Mouse (Mus musculus) limb, embryonic 13.5 days (tissue): ENCODE results near the gene Dbr1. TPM values are rescaled to one million over a fixed set of nuclear protein-coding genes. Genes with fewer than 3 reads are reported as not detected.
"Not testable (repeated sequence)": the region's sequence is repeated elsewhere in the genome, so short reads cannot be mapped to it uniquely, and the experiment has no call there.

Experiments used
- ATAC-seq: fragments of 200-750 bp; cut with Nextera tagmentation; 2 replicates; pipeline ENCODE4 v1.8.0; 2017; ENCODE audit warnings: low read depth, moderate number of reproducible peaks, moderate TSS enrichment; ENCODE audit not compliant: low FRiP score
- H3K27ac ChIP-seq: fragments of 300-500 bp; sonication (generic); 2 replicates; pipeline ENCODE4 v1.5.1; 2015; ENCODE audit warnings: inconsistent platforms, mild to moderate bottlenecking, moderate library complexity
- H3K27me3 ChIP-seq: fragments of 300-500 bp; sonication (generic); 2 replicates; pipeline ENCODE4 v1.6.1; 2015; ENCODE audit warnings: mild to moderate bottlenecking, inconsistent platforms
- H3K36me3 ChIP-seq: fragments of 300-500 bp; sonication (generic); 2 replicates; pipeline ENCODE4 v1.6.1; 2015; ENCODE audit warnings: inconsistent platforms, mild to moderate bottlenecking, moderate library complexity
- H3K4me1 ChIP-seq: fragments of 300-500 bp; sonication (generic); 2 replicates; pipeline ENCODE4 v1.6.1; 2015; ENCODE audit warnings: inconsistent platforms
- H3K4me2 ChIP-seq: fragments of 300-500 bp; sonication (generic); replicated peaks from 2 replicates; pipeline ENCODE4 v1.6.1; 2015; ENCODE audit warnings: inconsistent platforms, mild to moderate bottlenecking, moderate library complexity
- H3K4me3 ChIP-seq: fragments of 300-500 bp; sonication (generic); 2 replicates; pipeline ENCODE4 v1.5.1; 2015; ENCODE audit warnings: moderate library complexity, mild to moderate bottlenecking, inconsistent platforms
- H3K9ac ChIP-seq: fragments of 300-500 bp; sonication (generic); 2 replicates; pipeline ENCODE4 v1.6.1; 2015; ENCODE audit warnings: mild to moderate bottlenecking, inconsistent platforms
- H3K9me3 ChIP-seq: fragments of 300-500 bp; sonication (generic); 2 replicates; pipeline ENCODE4 v1.6.1; 2016; ENCODE audit warnings: inconsistent platforms
- WGBS: fragments of 180-500 bp; shearing (Covaris S2); methylation state at CpG from one replicate; pipeline ENCODE4 v1.1.7; 2015; 5-methylcytosine and 5-hydroxymethylcytosine counted together
- polyA plus RNA-seq: library from polyadenylated mRNA; unstranded; fragments of >200 nt; fragmentation: Nextera tagmentation; extraction: Ambion mirVana; gene quantifications from 2 replicates; pipeline ENCODE4 v1.2.1, GENCODE M21; 2015

Gene Dbr1
- polyA plus RNA-seq, 1 experiment from 2014 or later = 30.8 TPM

- peak; percentile 49 for ATAC-seq
- WGBS = 2% methylated on average over 15 of the region's 15 CpGs
- no peaks in the 10 kb centered on the region for H3K36me3 ChIP-seq
Measured at GRCm38 (mm10) chr9:99568023-99568346, 7.6 kb upstream of the Dbr1 start.

GRCm38 (mm10) chr9:99568347-99569070 lies 7.1 kb upstream of the Dbr1 start, which contains the start of gene Armc8:
Gene Armc8 (minus strand): TSS chr9:99568899.
- Histone ChIP-seq H3K9ac (peak within 1 kb of the TSS; percentile 93), H3K36me3 (no peaks in the 10 kb centered on the region), H3K4me3 (peak within 1 kb of the TSS; percentile 95), H3K27ac (peak within 1 kb of the TSS; percentile 96), H3K4me1 (peaks cover 17% of the 10 kb centered on the region), H3K9me3 (no peaks in the 10 kb centered on the region), H3K4me2 (peak within 1 kb of the TSS; percentile 96), H3K27me3 (no peaks in the 10 kb centered on the region; the same call in 1 of the 2 replicates)
- peak; percentile 94 for ATAC-seq
- under 1% methylated on average over 70 of the region's 70 CpGs for WGBS

More at GRCm38 (mm10) chr9:99568023-99568346, 7.6 kb upstream of the Dbr1 start:
- H3K4me2 ChIP-seq = peak overlapping the region; percentile 96
- peak overlapping the region; percentile 95 for H3K4me3 ChIP-seq
- no peaks in the 10 kb centered on the region; the same call in 1 of the 2 replicates for H3K27me3 ChIP-seq
- H3K27ac ChIP-seq = peak overlapping the region; percentile 96
- H3K9me3 ChIP-seq = no peaks in the 10 kb centered on the region
- H3K9ac ChIP-seq = peak overlapping the region; percentile 93
- H3K4me1 ChIP-seq = peaks cover 17% of the 10 kb centered on the region

GRCm38 (mm10) chr9:99569071-99569397 lies 6.6 kb upstream of the Dbr1 start:
- peak overlapping the region; percentile 96 for H3K27ac ChIP-seq
- peak overlapping the region; percentile 96 for H3K4me2 ChIP-seq
- peak overlapping the region; percentile 95 for H3K4me3 ChIP-seq
- no peaks in the 10 kb centered on the region for H3K9me3 ChIP-seq
- WGBS = 2% methylated on average over 9 of the region's 9 CpGs
- H3K9ac ChIP-seq = peak overlapping the region; percentile 93
- ATAC-seq = 0 out of 2 replicates have a peak, but pooled peaks have one; percentile 64
- H3K27me3 ChIP-seq = no peaks in the 10 kb centered on the region; the same call in 1 of the 2 replicates
- H3K36me3 ChIP-seq = no peaks in the 10 kb centered on the region
- H3K4me1 ChIP-seq = peaks cover 17% of the 10 kb centered on the region

- Histone ChIP-seq H3K9me3 (no peaks in the 10 kb centered on the region), H3K4me2 (no peak overlapping the region), H3K27me3 (no peaks in the 10 kb centered on the region), H3K9ac (no peak overlapping the region), H3K4me3 (no peak overlapping the region), H3K4me1 (peaks cover 10% of the 10 kb centered on the region), H3K36me3 (peaks cover 54% of the 10 kb centered on the region), H3K27ac (no peak overlapping the region)
- ATAC-seq = no peak
- WGBS = 53% methylated on average over 2 of the region's 2 CpGs
Measured at GRCm38 (mm10) chr9:99580655-99581054, 5.1 kb downstream of the Dbr1 start.

- no peaks in the 10 kb centered on the region for H3K27me3 ChIP-seq
- H3K4me2 ChIP-seq = no peak overlapping the region
- 27% methylated on average over 8 of the region's 8 CpGs for WGBS
- no peaks in the 10 kb centered on the region for H3K4me1 ChIP-seq
- no peak overlapping the region for H3K9ac ChIP-seq
- 0 out of 2 replicates have a peak, but pooled peaks have one; percentile 36 for ATAC-seq
- H3K9me3 ChIP-seq = no peaks in the 10 kb centered on the region
- H3K27ac ChIP-seq = no peak overlapping the region
- H3K36me3 ChIP-seq = peaks cover 26% of the 10 kb centered on the region
- no peak overlapping the region for H3K4me3 ChIP-seq
Measured at GRCm38 (mm10) chr9:99587505-99588202, 12.1 kb downstream of the Dbr1 start.

- Histone ChIP-seq H3K4me3 (no peak overlapping the region), H3K4me1 (no peaks in the 10 kb centered on the region), H3K9me3 (no peaks in the 10 kb centered on the region), H3K27me3 (no peaks in the 10 kb centered on the region), H3K9ac (no peak overlapping the region), H3K27ac (no peak overlapping the region), H3K4me2 (no peak overlapping the region), H3K36me3 (no peaks in the 10 kb centered on the region)
- ATAC-seq = no peak
- WGBS = 74% methylated on average over 8 of the region's 8 CpGs
Measured at GRCm38 (mm10) chr9:99591144-99591543, 15.5 kb downstream of the Dbr1 start.

- 94% methylated on average over 6 of the region's 6 CpGs for WGBS
- not testable (repeated sequence) for H3K27ac ChIP-seq, H3K4me1 ChIP-seq, H3K9me3 ChIP-seq, H3K27me3 ChIP-seq, H3K4me2 ChIP-seq, H3K36me3 ChIP-seq, H3K4me3 ChIP-seq, H3K9ac ChIP-seq, ATAC-seq
Measured at GRCm38 (mm10) chr9:99599127-99599526, 23.5 kb downstream of the Dbr1 start.

- H3K27me3 ChIP-seq = peaks cover 1% of the 10 kb centered on the region; the same call in 1 of the 2 replicates
- no peaks in the 10 kb centered on the region for H3K36me3 ChIP-seq
- H3K27ac ChIP-seq = no peak overlapping the region
- WGBS = 57% methylated on average over 2 of the region's 2 CpGs
- no peak overlapping the region for H3K4me2 ChIP-seq
- H3K4me3 ChIP-seq = no peak overlapping the region
- no peak for ATAC-seq
- H3K9ac ChIP-seq = no peak overlapping the region
- no peaks in the 10 kb centered on the region for H3K4me1 ChIP-seq
- H3K9me3 ChIP-seq = no peaks in the 10 kb centered on the region
Measured at GRCm38 (mm10) chr9:99603566-99603965, 28.0 kb downstream of the Dbr1 start.

GRCm38 (mm10) chr9:99612202-99612601 lies 36.6 kb downstream of the Dbr1 start, which contains the start of gene A4gnt:
Gene A4gnt (plus strand): TSS chr9:99612502.
- H3K4me3 ChIP-seq = no peak within 1 kb of the TSS
- H3K36me3 ChIP-seq = no peaks in the 10 kb centered on the region
- H3K4me1 ChIP-seq = no peaks in the 10 kb centered on the region
- H3K9me3 ChIP-seq = no peaks in the 10 kb centered on the region
- ATAC-seq = no peak
- 46% methylated on average over 2 of the region's 2 CpGs for WGBS
- H3K27me3 ChIP-seq = peaks cover 3% of the 10 kb centered on the region; the same call in 1 of the 2 replicates
- no peak within 1 kb of the TSS for H3K27ac ChIP-seq
- no peak within 1 kb of the TSS for H3K4me2 ChIP-seq
- H3K9ac ChIP-seq = no peak within 1 kb of the TSS

GRCm38 (mm10) chr9:99619688-99620087 lies 44.1 kb downstream of the Dbr1 start:
- Histone ChIP-seq H3K27ac (no peak overlapping the region), H3K4me3 (no peak overlapping the region), H3K9me3 (no peaks in the 10 kb centered on the region), H3K9ac (no peak overlapping the region), H3K36me3 (no peaks in the 10 kb centered on the region), H3K27me3 (no peaks in the 10 kb centered on the region), H3K4me1 (no peaks in the 10 kb centered on the region), H3K4me2 (no peak overlapping the region)
- WGBS = 93% methylated on average over 8 of the region's 8 CpGs
- ATAC-seq = no peak

- Histone ChIP-seq H3K4me2 (no peak overlapping the region), H3K9me3 (no peaks in the 10 kb centered on the region), H3K4me1 (no peaks in the 10 kb centered on the region), H3K27me3 (no peaks in the 10 kb centered on the region), H3K9ac (no peak overlapping the region), H3K4me3 (no peak overlapping the region), H3K36me3 (no peaks in the 10 kb centered on the region), H3K27ac (no peak overlapping the region)
- ATAC-seq = no peak
- WGBS = 89% methylated on average over 11 of the region's 11 CpGs
Measured at GRCm38 (mm10) chr9:99620196-99620595, 44.6 kb downstream of the Dbr1 start.

- Histone ChIP-seq H3K9ac (no peak overlapping the region), H3K36me3 (no peaks in the 10 kb centered on the region), H3K4me3 (no peak overlapping the region), H3K4me2 (no peak overlapping the region), H3K27me3 (no peaks in the 10 kb centered on the region), H3K9me3 (no peaks in the 10 kb centered on the region), H3K27ac (no peak overlapping the region), H3K4me1 (no peaks in the 10 kb centered on the region)
- no peak for ATAC-seq
- WGBS = 77% methylated on average over 1 of the region's 1 CpGs
Measured at GRCm38 (mm10) chr9:99622034-99622433, 46.4 kb downstream of the Dbr1 start.
